Mouse (Mus musculus) testis, postnatal 14 days (tissue): Measurements from ENCODE around the gene Ptpn14.

Experiments used
- DNase-seq: peaks from one replicate; pipeline ENCODE4 v3.0.0; 2021; ENCODE audit warnings: low spot score

The Ptpn14 gene

DNA sequence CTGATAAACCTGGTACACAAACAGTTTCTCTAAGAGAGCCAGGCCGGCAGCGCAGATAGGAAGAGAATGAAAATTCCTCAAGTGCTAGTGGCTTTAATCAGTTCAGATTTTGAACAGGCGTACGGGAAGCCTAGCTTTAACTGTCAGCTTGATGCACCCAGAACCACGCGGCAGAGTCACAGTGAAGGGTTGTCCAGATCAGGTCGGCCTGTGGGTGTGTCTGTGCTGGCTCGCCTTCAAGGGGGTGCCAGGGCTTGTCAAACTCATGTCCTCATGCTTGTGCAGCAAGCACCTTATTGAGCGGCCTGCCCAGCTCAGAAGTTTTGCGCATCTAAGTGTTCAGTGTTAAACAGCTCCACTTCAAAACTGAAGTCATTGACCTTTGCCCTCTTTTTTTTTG lies 44.6 kb downstream of the Ptpn14 start:
- DNase-seq: no peak

DNA sequence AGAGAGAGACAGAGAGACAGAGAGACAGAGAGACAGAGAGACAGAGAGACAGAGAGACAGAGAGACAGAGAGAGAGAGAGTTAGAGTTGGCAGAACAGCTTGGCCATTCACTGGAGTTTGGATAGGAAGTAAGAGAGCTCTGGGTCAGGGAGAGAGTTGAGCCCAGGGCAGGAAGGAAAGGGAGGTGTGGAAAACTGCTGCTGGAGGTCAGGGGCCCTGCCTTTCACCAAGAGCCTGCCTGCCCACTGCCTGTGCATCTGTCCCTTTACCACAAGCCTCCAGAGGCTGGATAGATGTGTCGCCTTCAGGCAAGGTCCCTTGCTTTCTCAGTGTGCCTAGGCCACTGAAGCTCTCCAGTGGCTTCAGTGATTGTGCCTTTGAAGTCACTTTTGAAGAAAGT lies 46.7 kb downstream of the Ptpn14 start:
- no peak for DNase-seq

DNA sequence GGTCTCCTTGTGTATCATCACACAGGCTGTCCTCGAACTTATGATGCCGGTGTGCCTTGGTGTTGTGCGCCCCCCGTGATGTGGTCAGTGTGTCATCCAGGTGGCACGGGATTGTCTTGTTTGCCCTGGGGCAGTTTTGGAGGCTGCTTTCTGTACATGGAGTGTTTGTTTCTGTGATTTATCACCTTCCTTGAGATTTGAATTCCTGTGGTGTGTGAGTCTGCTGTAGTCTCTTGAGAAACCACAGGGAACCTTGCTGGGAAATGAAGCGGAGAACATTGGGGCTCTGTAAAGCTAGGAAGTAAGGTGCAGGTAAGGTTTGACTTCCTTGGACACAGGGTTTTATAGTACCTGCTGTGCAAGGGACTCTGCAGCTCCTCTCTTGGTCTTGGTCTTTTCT lies 49.1 kb downstream of the Ptpn14 start:
- no peak for DNase-seq

DNA sequence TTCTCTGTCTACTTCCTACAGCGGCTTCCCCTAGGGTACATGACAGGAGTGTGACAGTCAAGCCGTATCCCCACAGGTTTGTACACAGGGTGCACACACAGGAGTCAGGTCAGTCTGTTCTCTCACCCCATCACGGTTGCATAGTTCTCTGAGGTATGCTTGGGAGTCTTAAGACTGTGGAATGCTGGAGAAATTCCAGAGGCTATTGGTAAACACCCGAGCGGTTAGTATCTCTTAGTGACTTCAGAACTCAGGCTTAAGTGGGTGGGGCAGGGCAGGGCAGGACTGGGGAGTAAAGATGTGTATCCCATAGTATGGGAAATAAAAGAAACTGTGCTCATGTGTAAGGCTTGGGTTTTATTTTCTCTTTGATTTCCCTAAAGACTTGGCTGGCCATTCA lies 50.3 kb downstream of the Ptpn14 start:
- DNase-seq: no peak

DNA sequence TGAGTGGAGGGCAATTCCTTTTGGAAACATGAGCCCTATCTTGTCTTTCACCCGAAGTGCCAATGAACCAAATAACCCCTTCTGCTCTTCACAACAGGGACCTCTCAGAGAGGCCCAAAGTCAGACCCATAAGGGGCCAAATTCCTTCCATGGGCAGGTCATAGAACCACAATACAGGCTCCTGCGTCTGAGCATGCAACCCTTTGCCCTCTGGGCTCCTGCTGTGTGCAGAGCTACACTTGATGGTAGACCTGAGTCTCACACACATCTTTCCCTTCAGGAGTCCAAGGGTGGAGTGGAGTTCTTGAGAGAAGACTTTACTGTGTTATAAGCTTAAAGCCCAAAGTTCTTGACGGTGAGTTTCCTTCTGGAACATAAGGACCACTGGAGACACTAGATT lies 51.2 kb downstream of the Ptpn14 start:
- DNase-seq: no peak

DNA sequence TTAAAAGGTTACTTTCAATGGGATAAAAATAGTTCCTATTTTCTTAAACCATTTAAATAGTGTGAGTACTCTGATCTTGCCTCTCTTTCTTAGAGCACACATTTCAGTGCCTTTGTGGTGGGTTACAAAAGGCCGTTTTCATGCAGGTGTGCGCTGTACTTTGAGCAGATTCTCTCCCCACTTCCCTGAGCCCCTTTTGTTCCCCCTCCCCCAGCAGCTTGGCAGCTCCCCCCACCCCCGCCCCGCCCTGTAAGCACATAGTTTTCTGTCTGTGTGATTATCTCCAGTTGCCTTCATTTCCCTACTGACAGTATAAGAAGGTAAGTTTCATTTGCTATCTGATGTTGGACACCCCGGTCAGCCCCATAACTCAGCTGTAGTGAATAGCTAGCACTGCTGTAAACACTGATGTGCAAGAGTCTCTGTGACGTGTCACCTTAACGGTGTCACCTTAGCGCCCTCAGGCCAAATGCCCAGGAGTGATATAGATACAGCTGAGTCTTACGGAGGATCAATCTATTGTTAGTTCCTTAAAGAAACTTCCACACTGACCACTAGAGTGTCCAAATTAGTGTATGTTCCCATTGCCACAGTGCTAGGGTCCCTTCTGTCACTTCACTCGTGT lies 53.8 kb downstream of the Ptpn14 start:
- DNase-seq: no peak

DNA sequence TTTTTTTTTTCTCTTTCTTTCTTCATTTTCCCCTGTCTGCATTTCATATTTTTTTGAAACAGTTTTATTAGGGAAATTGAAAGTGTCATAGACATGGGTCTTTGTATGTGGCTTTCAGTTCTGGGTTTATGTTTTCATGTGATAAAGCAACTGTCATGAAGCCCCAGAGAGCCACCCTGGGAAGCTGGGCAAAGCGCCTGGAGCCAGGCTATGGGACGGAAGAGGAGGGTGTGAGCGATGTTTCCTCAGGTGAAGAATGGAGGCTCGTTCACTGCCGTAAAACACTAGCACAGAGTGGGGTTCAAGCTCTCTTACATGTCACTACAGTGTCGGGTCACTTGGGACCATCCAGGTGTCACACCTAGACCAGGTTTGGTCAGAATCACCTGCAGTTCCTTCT lies 54.6 kb downstream of the Ptpn14 start:
- DNase-seq: no peak

DNA sequence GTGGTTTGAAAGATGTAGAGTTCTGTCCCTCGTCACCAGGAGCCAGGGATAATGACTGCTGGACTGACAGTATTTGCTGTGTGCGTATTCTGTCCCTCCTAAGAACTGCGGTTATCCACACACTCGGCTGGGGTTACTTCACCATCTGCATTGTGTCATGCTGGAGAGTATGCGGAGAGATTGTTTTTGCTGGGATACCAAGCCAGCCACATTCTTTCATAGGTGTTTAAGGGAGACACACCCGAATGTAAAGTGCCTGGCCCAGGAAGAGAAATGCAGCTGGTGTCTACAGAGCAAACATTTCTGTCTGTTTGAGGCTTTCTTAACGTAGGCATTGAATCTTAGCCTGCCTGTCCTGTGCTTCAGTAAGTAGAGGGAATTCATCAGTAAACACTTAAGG lies 56.4 kb downstream of the Ptpn14 start:
- no peak for DNase-seq

DNA sequence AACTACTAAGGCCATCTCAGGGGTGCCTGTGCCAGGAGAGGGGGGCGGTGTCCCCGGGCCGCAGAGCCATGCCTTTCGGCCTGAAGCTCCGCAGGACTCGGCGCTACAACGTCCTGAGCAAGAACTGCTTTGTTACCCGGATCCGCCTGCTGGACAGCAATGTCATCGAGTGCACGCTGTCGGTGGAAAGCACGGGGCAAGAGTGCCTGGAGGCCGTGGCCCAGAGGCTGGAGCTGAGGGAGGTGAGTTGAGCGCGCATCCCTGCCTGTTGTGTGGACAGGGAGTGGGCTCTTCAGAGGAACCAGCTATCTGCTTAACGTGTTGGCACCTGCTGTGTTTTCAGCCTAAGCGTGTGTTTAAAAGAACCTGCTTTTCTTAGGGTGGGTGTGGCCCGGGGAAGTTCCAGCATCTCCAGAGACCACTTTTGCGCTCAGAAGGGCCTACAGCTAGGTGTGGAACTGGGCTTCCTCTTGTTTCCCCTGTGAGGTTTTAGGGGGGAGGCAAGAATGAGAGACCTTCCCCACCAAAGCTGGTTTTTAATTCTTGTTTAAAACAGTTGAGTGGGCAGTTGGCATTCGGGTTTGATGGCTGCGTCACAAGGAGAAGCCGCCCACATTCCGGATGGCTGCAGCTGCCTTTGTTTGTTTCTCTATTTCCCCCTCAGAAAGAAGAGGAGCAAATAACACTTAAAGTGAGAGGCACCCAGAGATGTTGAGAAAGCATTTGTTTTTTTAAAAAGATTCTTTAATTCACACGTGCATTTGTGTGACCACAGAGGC lies 58.8 kb downstream of the Ptpn14 start:
- DNase-seq: no peak

DNA sequence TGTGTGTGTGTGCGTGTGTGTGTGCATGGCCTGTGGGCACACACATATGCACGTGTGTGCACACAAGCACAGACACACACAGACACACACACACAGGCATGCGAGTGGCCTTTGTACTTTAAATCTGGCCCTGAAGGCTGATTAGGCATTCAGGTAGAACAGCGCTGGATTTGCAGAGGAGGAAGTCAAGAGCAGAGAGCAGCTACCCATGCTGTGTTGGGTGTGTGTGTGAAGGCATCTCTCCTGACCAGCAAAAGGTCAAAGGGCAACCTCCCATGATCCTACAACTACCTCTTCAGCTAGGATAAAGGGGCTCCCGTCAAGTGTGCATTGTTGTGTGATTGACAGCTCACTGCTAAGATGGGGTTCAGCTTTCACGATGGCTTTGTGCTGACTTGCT lies 61.5 kb downstream of the Ptpn14 start:
- DNase-seq: no peak

DNA sequence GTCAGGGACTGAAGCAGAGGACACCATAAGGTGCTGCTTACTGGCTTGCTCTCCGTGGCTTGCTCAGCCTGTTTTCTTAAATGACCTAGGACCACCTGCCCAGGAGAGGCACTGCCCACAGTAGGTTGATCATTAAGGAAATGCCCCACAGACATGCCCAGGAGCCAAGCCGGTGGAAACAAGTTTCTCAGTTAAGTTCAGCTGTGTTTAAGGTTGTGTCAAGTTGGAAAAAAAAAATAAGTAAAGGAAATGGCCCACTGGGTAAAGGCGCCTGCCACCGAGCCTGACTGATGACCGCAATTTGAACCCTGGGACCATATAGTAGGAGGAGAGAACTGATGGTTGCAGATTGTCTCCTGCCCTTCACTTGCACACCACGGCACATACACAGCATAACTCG lies 62.6 kb downstream of the Ptpn14 start:
- no peak for DNase-seq

DNA sequence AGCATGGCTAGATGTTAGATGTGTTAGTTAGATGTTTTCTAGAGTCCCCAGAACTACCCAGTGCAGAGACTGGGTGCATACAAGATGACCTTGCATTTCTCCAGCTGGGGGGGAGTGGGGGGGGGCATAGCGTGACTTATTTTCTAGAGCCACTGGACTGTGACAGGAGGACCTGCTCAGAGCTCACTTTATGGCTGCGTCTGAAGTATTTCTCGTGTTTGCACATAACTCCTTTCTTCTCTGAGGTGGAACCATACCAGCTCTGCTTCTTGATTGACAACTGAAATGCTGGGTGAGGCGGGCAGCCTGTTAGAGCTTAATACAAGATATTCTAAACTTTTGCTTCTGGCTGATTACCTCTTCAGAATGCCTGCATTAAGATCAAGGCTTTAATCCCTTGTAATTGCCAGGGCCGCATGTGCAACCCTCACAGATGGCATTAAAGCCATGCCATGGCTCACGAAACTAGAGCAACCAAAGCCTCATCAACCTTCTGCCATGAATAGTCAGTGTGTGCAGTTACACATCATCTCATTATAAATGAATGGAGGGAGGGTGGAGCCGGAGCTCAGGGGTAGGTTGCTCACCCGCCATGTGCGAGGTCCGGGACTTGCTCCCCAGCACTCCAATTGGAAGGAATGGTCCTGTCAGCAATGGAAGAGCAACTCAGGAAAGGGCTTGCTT lies 63.6 kb downstream of the Ptpn14 start:
- no peak for DNase-seq

DNA sequence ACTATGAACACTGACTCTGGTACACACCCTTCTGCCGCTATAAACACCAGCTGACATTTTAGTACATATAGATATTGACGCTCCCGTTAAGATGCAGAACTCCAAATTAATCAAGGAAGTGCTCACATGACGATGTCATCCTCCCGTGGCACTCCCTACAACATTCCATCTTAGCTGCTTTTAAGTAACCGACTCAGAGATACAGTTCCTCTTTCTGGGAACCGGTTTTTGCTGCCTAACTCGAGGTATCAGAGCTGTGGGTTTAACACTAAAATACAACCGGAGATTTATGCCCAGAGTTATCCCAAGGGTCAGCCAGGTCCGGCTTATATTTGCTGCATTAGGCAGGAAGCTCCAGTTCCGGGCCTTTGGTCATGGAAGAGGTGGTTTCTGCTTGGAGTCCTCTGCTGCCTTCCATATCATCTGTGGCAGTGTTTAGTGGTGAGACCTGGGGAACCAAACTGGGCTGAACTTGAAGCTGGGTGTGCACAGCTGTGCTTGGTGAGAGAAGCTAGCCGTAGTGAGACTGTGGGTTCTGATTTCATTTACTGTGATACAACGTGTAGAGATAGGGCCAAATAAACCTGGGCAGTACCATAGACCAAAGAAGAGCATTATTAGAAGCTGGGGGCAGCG lies 64.6 kb downstream of the Ptpn14 start:
- DNase-seq: no peak

DNA sequence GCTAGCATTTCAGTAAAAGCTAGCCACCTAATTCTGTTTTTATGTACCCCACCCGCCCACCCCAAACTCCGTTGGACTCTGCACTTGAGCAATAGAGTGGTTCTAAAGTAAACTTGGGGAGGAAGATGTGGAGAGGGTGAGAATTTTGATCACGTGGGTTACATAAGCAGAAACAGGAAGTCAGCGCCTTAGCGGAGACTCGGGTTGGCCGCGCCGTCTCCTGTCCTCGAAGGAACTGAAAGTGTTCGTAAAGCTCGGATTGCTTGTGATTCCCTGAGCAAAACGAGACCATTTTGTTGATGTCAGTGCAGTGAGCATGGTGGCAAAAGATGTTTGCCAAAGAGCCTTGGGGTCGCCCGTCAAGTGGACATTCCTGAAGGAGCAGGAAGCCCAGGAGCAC lies 70.9 kb downstream of the Ptpn14 start:
- DNase-seq: no peak

DNA sequence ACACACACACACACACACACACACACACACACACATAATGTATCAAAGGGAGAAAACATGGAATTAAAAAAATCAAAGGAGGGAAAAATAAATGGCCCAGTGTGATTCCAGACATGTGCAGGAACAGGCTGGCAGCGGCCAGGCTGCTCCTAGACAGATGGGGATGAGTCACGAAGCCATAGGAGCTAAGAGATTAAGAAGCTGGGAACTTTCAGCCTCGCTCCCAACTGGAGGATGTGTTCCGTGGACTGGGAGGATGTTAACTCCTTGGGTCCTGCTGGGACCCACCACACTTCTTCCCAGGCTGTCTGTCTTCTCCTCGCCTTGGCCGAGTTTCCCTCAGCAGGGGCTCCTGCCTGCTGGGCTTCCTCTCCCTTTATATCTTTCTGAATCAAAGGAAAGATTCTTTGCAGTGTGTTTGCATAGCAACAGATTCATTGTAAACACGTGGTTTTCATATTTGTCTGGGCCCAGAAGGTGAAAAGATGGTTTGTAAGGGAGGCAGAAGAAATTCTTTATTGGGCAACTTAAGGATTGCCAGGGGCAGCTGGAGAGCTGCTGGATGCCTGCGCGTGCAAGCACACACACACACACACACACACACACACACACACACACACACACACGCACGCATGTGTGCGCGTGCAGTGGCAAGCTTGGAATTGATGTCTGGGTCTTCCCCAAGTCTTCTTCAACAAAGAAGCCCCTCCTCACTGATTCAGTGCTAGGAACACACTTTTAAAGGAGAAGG lies 72.3 kb downstream of the Ptpn14 start:
- no peak for DNase-seq

DNA sequence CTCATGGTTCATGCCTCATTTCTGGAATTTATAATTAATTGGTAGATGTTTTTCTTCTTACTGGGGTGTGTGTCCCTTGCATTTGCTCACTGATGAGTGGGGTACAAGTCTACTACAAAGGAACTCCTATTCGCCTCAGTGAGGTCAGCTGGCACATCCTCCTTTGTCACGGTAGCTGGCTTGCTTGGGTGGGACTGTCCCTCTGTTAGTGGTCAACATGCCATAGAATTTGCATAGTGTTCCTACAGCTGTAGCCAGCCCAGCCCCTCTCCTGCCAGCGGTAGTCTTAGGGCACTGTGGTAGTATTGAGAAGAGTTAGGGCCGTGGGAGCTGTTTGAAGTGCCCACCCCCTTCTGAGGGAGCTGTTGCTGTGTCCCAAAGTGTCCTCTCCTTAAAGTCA lies 73.2 kb downstream of the Ptpn14 start:
- no peak for DNase-seq

DNA sequence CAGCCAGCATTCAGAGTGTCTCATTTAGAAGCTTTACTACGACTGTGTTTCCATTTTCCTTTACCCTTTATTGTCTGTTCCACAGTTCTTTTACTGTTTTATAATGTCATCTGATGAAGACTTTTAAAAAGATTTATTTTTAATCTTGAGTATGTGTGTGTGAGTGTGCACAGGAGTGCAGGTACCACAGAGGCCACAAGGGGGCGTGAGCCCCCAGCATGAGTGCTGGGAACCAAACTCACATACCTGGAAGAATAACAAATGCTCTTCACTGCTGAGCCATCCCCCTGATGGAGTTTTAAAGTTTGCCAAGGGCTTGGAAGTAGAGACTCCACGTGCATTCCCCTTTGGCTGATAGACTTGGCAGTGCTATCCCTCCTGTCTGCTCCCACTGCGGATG lies 74.5 kb downstream of the Ptpn14 start:
- no peak for DNase-seq

DNA sequence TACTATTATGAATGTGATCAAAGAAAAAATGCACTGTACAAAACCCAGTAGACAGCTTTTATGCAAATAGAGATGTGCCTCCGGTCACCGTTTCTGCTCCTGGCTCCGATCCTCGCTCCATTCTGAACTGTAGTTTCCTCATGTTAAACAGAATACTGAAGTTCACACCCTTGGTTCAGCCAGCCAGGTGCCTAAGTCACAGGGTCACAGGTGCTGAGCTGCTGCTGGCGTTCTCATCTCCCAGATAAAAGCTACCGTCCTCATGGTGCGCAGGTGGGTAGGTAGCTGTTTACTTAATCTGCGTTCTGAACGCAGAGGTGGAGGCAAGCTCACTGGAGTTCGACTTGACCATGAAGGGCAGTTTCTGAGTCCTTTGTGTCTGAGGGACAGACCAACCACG lies 75.7 kb downstream of the Ptpn14 start:
- DNase-seq: no peak

DNA sequence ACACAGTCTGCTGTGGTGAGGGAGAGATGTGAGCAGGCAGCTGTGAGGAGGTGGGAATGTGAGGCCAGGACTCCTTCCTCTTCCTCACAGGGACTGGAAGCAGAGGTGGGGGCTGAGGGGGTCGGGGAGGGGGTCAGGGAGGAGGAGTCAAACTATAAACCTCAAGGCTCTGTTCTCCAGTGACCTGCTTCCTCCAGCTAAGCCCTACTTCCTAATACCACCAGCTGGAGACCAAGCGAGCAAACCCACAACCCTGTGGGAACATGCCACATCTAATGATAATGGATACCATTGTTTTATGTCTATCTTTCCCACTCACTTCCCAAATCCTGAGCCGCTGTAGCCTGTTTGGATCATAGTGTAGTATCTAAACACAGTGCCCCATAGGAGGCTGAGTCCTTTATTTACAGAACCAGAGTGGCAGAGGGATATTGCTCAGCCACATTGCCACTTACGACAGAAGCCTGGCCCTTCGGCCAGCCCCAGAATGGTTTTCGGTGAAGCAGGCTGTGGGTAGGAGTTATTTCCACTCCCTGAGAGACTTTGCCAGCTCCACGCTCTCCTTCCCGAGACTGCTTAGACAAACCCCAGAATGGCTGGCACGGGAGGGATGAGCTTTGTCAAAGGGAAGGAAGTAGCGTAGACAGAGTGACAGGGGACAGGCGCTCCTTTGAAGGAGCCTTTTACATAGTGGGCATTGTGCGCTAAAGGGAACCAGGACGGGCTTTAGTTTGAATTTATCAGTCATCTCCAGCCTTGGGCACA lies 78.6 kb downstream of the Ptpn14 start:
- no peak for DNase-seq

DNA sequence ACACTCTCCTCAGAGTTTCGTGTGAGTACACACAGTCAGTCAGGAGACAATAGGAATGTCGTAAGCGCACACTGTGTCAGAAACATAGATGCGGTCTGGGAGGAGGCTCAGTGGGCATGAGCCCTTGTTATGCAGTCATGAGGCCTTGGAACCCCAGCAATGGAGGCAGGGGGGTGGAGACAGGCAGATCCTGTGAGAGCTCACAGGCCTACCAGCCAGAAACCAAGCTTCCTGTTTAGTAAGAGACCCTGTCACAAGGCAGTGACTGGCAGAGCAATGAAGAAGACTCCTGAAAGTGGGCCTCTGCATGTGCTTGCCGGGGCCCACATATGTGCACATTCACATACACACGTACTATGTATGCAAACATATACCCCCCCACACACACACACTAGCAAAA lies 79.9 kb downstream of the Ptpn14 start:
- no peak for DNase-seq

DNA sequence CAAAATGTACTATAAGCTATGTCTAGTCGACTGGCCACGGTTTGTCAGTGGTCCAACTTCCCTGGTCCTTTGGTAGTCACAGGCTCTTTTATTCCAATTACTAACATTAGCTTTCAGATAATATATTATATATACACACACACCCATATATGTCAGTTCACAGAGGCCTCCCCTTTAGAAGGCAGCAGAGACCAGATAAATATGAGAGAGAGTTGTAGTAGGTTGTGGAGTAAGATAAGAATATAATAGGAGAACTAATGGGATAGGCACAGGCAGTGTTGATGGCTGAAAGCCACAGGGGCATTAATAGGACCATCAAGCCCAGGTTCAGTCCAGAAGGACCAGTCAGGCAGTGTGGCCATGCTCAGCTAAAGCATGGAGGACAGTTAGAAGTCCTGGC lies 80.4 kb downstream of the Ptpn14 start:
- DNase-seq: no peak

DNA sequence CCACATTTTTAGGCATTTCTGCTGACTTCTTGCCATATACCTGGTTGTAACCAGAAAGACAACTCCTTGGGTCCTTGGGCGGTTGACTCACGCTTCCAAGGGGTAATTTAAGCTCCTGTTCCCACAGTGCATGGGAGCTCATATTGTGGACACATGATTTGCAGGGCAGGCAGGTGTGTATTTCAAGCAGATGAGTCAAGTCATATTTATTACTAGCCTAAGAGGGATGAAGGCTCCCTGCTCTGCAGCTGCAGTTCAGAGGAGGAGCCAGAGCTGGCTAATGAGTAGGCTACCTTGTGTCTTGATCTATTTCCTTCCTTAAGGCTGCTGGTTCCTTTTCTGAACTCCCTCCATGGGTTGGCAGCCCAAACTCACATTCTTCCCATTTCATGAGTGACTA lies 83.7 kb downstream of the Ptpn14 start:
- no peak for DNase-seq
